Mouse (Mus musculus) stomach, postnatal 0 days (tissue): ENCODE measurements around the gene Stil. TPM values are rescaled to one million over a fixed set of nuclear protein-coding genes. Genes with fewer than 3 reads are reported as not detected.
A peak's percentile ranks its signal among the peaks of the same experiment; 100 is the strongest.

ENCODE experiments used
- ATAC-seq: fragments of 200-750 bp; cut with Nextera tagmentation; 2 replicates; pipeline ENCODE4 v1.8.0; 2017; ENCODE audit not compliant: low FRiP score, low TSS enrichment
- DNase-seq: peaks from one replicate; pipeline ENCODE4 v3.0.0-alpha.2; 2016; ENCODE audit warnings: low spot score
- H3K27ac ChIP-seq: fragments of 300-500 bp; sonication (generic); replicated peaks from 2 replicates; pipeline ENCODE4 v1.5.1; 2014; ENCODE audit warnings: mild to moderate bottlenecking, control low read depth
- H3K27me3 ChIP-seq: fragments of 300-500 bp; sonication (generic); 2 replicates; pipeline ENCODE4 v1.6.1; 2014; ENCODE audit warnings: low read length; ENCODE audit not compliant: control insufficient read depth, insufficient read depth
- H3K36me3 ChIP-seq: fragments of 300-500 bp; sonication (generic); 2 replicates; pipeline ENCODE4 v1.6.1; 2014; ENCODE audit warnings: low read length, mixed read lengths; ENCODE audit not compliant: control insufficient read depth, insufficient read depth
- H3K4me1 ChIP-seq: fragments of 300-500 bp; sonication (generic); replicated peaks from 2 replicates; pipeline ENCODE4 v1.6.1; 2014; ENCODE audit warnings: antibody characterized with exemption; ENCODE audit not compliant: control insufficient read depth, insufficient read depth
- H3K4me2 ChIP-seq: fragments of 300-500 bp; sonication (generic); replicated peaks from 2 replicates; pipeline ENCODE4 v1.6.1; 2014; ENCODE audit warnings: low read depth, mild to moderate bottlenecking, control low read depth, moderate library complexity
- H3K4me3 ChIP-seq: fragments of 300-500 bp; sonication (generic); 2 replicates; pipeline ENCODE4 v1.5.1; 2014; ENCODE audit warnings: low read depth, low read length, control low read depth
- H3K9ac ChIP-seq: fragments of 300-500 bp; sonication (generic); 2 replicates; pipeline ENCODE4 v1.6.1; 2014; ENCODE audit warnings: mild to moderate bottlenecking, low read length, control low read depth, mixed read lengths
- H3K9me3 ChIP-seq: fragments of 300-500 bp; sonication (generic); 2 replicates; pipeline ENCODE4 v1.6.1; 2016; ENCODE audit warnings: low read length; ENCODE audit not compliant: control insufficient read depth
- CTCF ChIP-seq: IDR thresholded peaks from 2 replicates; pipeline ENCODE4 v1.5.1; 2016; ENCODE audit warnings: antibody characterized with exemption, low read depth, mild to moderate bottlenecking, moderate library complexity
- EP300 ChIP-seq: optimal IDR thresholded peaks from 2 replicates; pipeline ENCODE3; 2016; ENCODE audit warnings: antibody characterized with exemption
- WGBS: fragments of 180-500 bp; shearing (Covaris S2); extraction: QIAGEN DNeasy Blood & Tissue Kit; methylation state at CpG from one replicate; pipeline ENCODE4 v1.1.7; 2014; 5-methylcytosine and 5-hydroxymethylcytosine counted together
- polyA plus RNA-seq: library from polyadenylated mRNA; unstranded; fragments of >200 nt; fragmentation: Nextera tagmentation; extraction: Ambion mirVana; gene quantifications from 2 replicates; pipeline ENCODE4 v1.2.1, GENCODE M21; 2015

Stil gene
- polyA plus RNA-seq, 1 experiment from 2014 or later: 1.7 TPM

- Histone ChIP-seq H3K4me2 (peak overlapping the region; percentile 83), H3K27me3 (peaks cover 27% of the 10 kb centered on the region), H3K9ac (peak overlapping the region; percentile 27; the same call in 1 of the 2 replicates), H3K36me3 (no peaks in the 10 kb centered on the region), H3K4me1 (no peaks in the 10 kb centered on the region; the same call in 1 of the 2 replicates), H3K4me3 (peak overlapping the region; percentile 43), H3K9me3 (no peaks in the 10 kb centered on the region), H3K27ac (no peak overlapping the region)
- peak; percentile 71 for ATAC-seq
- TF ChIP-seq CTCF (no peak), EP300 (no peak)
- WGBS: under 1% methylated on average over 44 of the region's 58 CpGs
- peak; percentile 36 for DNase-seq
Observed at GRCm38 (mm10) chr4:115062875-115063517, 63.0 kb downstream of the Stil start.

GRCm38 (mm10) chr4:115063518-115064239, 63.7 kb downstream of the Stil start:
- peaks cover 26% of the 10 kb centered on the region for H3K27me3 ChIP-seq
- DNase-seq (no peak), ATAC-seq (no peak; the same call in 1 of the 2 replicates)
- H3K4me3 ChIP-seq: peak overlapping the region; percentile 43
- H3K4me2 ChIP-seq: peak overlapping the region; percentile 83
- 0 out of 2 replicates have a peak overlapping the region, but pooled peaks have one; percentile 23 for H3K9ac ChIP-seq
- TF ChIP-seq EP300: no peak
- no peak for TF ChIP-seq CTCF
- H3K4me1 ChIP-seq: no peaks in the 10 kb centered on the region; the same call in 1 of the 2 replicates
- no peaks in the 10 kb centered on the region for H3K36me3 ChIP-seq
- H3K27ac ChIP-seq: no peak overlapping the region
- H3K9me3 ChIP-seq: no peaks in the 10 kb centered on the region
- 4% methylated on average over 31 of the region's 31 CpGs for WGBS

GRCm38 (mm10) chr4:115071668-115072067, 71.7 kb downstream of the Stil start:
- peaks cover under 1% of the 10 kb centered on the region; the same call in 1 of the 2 replicates for H3K27me3 ChIP-seq
- WGBS: 20% methylated on average over 1 of the region's 1 CpGs
- no peak overlapping the region for H3K4me2 ChIP-seq
- no peak overlapping the region for H3K9ac ChIP-seq
- no peaks in the 10 kb centered on the region for H3K9me3 ChIP-seq
- TF ChIP-seq CTCF (no peak), EP300 (no peak)
- no peak overlapping the region for H3K27ac ChIP-seq
- no peak overlapping the region for H3K4me3 ChIP-seq
- H3K4me1 ChIP-seq: no peaks in the 10 kb centered on the region
- no peaks in the 10 kb centered on the region for H3K36me3 ChIP-seq
- DNase-seq (no peak), ATAC-seq (no peak)

GRCm38 (mm10) chr4:115074789-115075188, 74.8 kb downstream of the Stil start:
- TF ChIP-seq CTCF (no peak), EP300 (no peak)
- Histone ChIP-seq H3K4me2 (no peak overlapping the region), H3K4me3 (no peak overlapping the region), H3K9ac (no peak overlapping the region), H3K27ac (no peak overlapping the region), H3K36me3 (no peaks in the 10 kb centered on the region), H3K27me3 (no peaks in the 10 kb centered on the region), H3K9me3 (no peaks in the 10 kb centered on the region), H3K4me1 (no peaks in the 10 kb centered on the region)
- no peak for DNase-seq
- ATAC-seq: no peak
- 90% methylated on average over 1 of the region's 1 CpGs for WGBS

GRCm38 (mm10) chr4:115075204-115075915, 75.4 kb downstream of the Stil start:
- ATAC-seq (no peak), DNase-seq (no peak)
- TF ChIP-seq CTCF: no peak
- TF ChIP-seq EP300: no peak
- Histone ChIP-seq H3K9ac (no peak overlapping the region), H3K4me3 (no peak overlapping the region), H3K9me3 (no peaks in the 10 kb centered on the region), H3K36me3 (no peaks in the 10 kb centered on the region), H3K27ac (0 out of 2 replicates have a peak overlapping the region, but pooled peaks have one; percentile 24), H3K4me1 (no peaks in the 10 kb centered on the region), H3K27me3 (no peaks in the 10 kb centered on the region), H3K4me2 (no peak overlapping the region)
- 43% methylated on average over 3 of the region's 3 CpGs for WGBS
